Mouse (Mus musculus) forebrain, embryonic 15.5 days (tissue): ENCODE measurements around the gene Parg. TPM values are rescaled to one million over a fixed set of nuclear protein-coding genes. Genes with fewer than 3 reads are reported as not detected.
"Not testable (repeated sequence)": the region's sequence is repeated elsewhere in the genome, so short reads cannot be mapped to it uniquely, and the experiment has no call there.

Experiments
- ATAC-seq: fragments of 200-750 bp; cut with Nextera tagmentation; replicated peaks from 2 replicates; pipeline ENCODE4 v1.8.0; 2017; ENCODE audit warnings: mild to moderate bottlenecking, moderate TSS enrichment, moderate library complexity
- H3K27ac ChIP-seq: fragments of 300-500 bp; sonication (generic); replicated peaks from 2 replicates; pipeline ENCODE4 v1.5.1; 2015; ENCODE audit warnings: mild to moderate bottlenecking, inconsistent platforms
- H3K27me3 ChIP-seq: fragments of 300-500 bp; sonication (generic); 2 replicates; pipeline ENCODE4 v1.6.1; 2015; ENCODE audit warnings: inconsistent platforms
- H3K36me3 ChIP-seq: fragments of 300-500 bp; sonication (generic); 2 replicates; pipeline ENCODE4 v1.6.1; 2015; ENCODE audit warnings: mild to moderate bottlenecking, inconsistent platforms
- H3K4me1 ChIP-seq: fragments of 300-500 bp; sonication (generic); 2 replicates; pipeline ENCODE4 v1.6.1; 2015; ENCODE audit warnings: inconsistent platforms
- H3K4me2 ChIP-seq: fragments of 300-500 bp; sonication (generic); replicated peaks from 2 replicates; pipeline ENCODE4 v1.6.1; 2015; ENCODE audit warnings: mild to moderate bottlenecking, inconsistent platforms
- H3K4me3 ChIP-seq: fragments of 300-500 bp; sonication (generic); 2 replicates; pipeline ENCODE4 v1.5.1; 2015; ENCODE audit warnings: mild to moderate bottlenecking, inconsistent platforms
- H3K9ac ChIP-seq: fragments of 300-500 bp; sonication (generic); replicated peaks from 2 replicates; pipeline ENCODE4 v1.6.1; 2015; ENCODE audit warnings: mild to moderate bottlenecking, inconsistent platforms
- H3K9me3 ChIP-seq: fragments of 300-500 bp; sonication (generic); 2 replicates; pipeline ENCODE4 v1.6.1; 2016; ENCODE audit warnings: inconsistent platforms
- WGBS: fragments of 180-500 bp; shearing (Covaris S2); methylation state at CpG from one replicate; pipeline ENCODE4 v1.1.7; 2015; ENCODE audit warnings: mixed read lengths; 5-methylcytosine and 5-hydroxymethylcytosine counted together
- polyA plus RNA-seq: library from polyadenylated mRNA; unstranded; fragments of >200 nt; fragmentation: Nextera tagmentation; extraction: Ambion mirVana; gene quantifications from 2 replicates; pipeline ENCODE4 v1.2.1, GENCODE M21; 2015

The Parg gene
- polyA plus RNA-seq, 1 experiment from 2014 or later = 41.7 TPM

DNA sequence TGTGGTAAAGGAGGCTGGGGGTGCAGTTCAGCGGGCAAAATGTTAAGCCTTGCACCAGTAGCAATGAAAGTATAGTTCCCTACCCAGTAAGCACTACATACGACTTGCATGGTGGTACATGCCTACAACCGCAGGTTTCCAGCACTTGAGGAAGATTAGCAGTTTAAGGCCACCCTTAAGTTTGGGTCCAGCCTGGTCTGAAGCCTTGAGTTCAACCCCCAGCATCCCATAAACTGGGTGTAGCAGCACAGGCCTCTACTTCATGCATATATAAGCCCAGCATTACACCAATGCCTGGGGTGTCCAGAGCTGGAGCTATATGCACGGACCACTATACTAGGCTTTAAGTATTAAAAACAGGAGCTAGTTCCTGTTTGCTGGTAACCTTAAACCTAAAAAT, 17.9 kb upstream of the Parg start:
- Histone ChIP-seq H3K27ac (no peak overlapping the region), H3K9me3 (no peaks in the 10 kb centered on the region), H3K27me3 (no peaks in the 10 kb centered on the region), H3K4me2 (no peak overlapping the region), H3K4me1 (no peaks in the 10 kb centered on the region), H3K4me3 (no peak overlapping the region), H3K9ac (no peak overlapping the region), H3K36me3 (peaks cover 80% of the 10 kb centered on the region)
- WGBS = 95% methylated on average over 4 of the region's 4 CpGs
- no peak for ATAC-seq

DNA sequence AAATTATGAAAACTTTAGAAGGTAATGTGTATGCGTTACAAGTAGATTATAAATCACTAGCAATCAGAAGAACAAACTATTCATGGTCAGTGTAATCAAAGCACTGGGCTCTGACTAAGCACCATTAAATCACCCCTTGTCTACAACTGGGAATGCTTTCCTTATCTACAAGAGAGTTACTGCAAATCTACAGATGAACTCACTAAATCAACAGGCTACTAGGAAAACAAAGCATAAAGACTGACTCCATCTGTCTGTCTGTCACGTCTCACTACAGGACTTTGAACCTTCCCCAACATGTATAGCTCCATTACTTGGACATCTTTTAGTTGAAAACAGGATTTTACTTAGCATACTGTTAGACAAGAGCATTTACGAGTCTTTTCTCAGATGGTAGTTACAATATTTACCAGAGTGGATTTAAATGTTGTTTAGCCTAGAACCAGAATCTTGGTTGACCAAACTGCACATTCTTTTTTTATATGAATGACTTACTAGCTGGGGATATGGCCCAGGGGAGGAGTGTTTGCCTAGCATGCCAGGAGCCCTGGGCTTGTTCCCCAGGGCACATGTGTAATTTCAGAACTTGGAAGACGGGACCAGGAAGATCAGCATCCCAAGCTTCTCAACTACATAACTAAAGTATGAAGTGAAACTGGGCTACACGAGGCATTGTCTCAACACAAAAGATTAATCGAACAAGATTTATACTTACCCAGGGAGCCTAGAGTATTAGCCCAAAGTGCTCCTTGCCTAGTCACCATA, 10.9 kb upstream of the Parg start:
- peaks cover 70% of the 10 kb centered on the region for H3K36me3 ChIP-seq
- no peak overlapping the region for H3K9ac ChIP-seq
- H3K4me1 ChIP-seq = no peaks in the 10 kb centered on the region
- H3K4me3 ChIP-seq = no peak overlapping the region
- 92% methylated on average over 6 of the region's 6 CpGs for WGBS
- no peak for ATAC-seq
- no peaks in the 10 kb centered on the region for H3K27me3 ChIP-seq
- H3K9me3 ChIP-seq = no peaks in the 10 kb centered on the region
- H3K4me2 ChIP-seq = no peak overlapping the region
- H3K27ac ChIP-seq = no peak overlapping the region

DNA sequence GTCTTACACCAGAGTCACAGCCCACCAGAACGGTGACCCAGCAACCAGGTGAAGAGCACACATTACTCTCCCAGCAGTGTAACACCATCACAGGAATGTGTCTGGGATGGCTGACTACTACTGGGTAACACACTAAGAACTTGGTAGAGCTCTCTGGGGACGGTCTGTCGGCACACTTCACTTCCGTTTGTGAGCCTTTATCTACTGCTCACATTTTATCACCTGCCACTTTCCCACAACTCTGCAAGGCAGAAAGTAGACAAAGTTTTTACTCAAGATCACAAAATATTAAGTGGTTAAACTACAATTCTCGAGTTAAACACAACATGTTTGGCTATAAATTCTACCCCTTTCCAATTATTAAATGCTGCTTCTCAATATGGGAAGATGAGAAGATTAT, 9.8 kb upstream of the Parg start:
- no peaks in the 10 kb centered on the region for H3K4me1 ChIP-seq
- no peak for ATAC-seq
- H3K4me3 ChIP-seq = no peak overlapping the region
- no peaks in the 10 kb centered on the region for H3K27me3 ChIP-seq
- H3K9me3 ChIP-seq = no peaks in the 10 kb centered on the region
- 91% methylated on average over 5 of the region's 5 CpGs for WGBS
- no peak overlapping the region for H3K4me2 ChIP-seq
- H3K27ac ChIP-seq = no peak overlapping the region
- no peak overlapping the region for H3K9ac ChIP-seq
- H3K36me3 ChIP-seq = peaks cover 63% of the 10 kb centered on the region

DNA sequence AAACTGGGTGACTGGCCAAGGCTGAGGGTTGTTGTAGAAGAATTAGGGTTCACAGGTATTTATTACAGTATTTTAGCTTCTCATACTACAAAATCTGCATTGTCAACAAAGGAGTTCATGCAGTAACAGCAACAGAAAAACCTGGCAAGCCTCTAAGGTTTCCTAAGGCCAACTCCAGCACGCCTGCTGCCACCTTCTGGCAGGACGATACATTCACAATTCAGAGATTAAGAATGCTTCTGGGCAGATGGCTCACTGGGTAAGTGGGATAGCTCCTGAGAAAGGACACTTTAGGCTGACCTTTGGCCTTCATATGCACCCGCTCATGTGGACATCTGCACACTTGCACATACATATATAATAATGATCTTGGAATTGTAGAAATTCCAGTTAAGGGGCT, 9.3 kb upstream of the Parg start:
- no peak overlapping the region for H3K27ac ChIP-seq
- no peaks in the 10 kb centered on the region for H3K9me3 ChIP-seq
- no peak overlapping the region for H3K9ac ChIP-seq
- no peak overlapping the region for H3K4me3 ChIP-seq
- peaks cover 63% of the 10 kb centered on the region for H3K36me3 ChIP-seq
- H3K27me3 ChIP-seq = no peaks in the 10 kb centered on the region
- 53% methylated on average over 3 of the region's 3 CpGs for WGBS
- no peaks in the 10 kb centered on the region for H3K4me1 ChIP-seq
- no peak overlapping the region for H3K4me2 ChIP-seq
- ATAC-seq = no peak

DNA sequence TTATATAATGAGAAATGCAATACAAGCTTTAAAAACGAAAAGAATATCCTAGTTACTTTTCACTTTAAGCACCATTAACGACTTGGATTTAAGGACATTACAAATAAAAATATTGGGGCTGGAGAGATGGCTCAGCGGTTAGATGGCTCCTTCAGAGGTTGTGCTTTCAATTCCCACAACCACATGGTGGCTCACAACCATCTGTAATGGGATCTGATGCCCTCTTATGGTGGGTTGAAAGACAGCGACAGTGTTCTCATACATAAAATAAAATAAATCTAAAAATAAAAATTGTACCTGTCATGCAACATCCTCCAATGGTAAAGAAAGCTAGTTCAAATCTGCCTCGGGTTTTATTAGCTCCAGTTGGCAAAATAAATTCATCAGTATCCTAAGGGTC, 8.2 kb upstream of the Parg start:
- 84% methylated on average over 5 of the region's 5 CpGs for WGBS
- not testable (repeated sequence) for H3K4me2 ChIP-seq, ATAC-seq, H3K4me1 ChIP-seq, H3K4me3 ChIP-seq, H3K27me3 ChIP-seq, H3K9me3 ChIP-seq, H3K9ac ChIP-seq, H3K27ac ChIP-seq
- peaks cover 61% of the 10 kb centered on the region for H3K36me3 ChIP-seq

DNA sequence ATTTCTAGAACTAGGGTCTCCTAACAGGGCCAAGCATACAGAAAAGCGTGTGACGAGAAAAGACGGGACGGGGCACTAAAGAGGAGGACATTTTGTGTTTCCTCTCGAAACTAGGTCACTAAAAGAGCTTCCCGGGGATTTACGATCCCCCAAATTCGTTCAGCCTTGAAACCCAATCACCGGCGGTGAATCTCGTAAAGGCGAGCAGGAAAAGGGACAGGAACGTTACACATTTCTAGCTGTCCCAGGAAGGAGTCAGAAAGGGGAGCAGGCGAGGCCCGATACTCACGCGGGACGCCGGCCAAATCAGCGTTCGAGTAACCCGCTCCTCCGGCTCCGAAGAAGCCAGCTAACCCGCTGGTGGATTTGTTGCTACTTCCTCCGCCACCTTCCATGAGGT, 395 bp upstream of the Parg start:
- H3K9me3 ChIP-seq = no peaks in the 10 kb centered on the region
- H3K4me1 ChIP-seq = peaks cover 31% of the 10 kb centered on the region
- ATAC-seq = peak; percentile 36; the same call in 1 of the 2 replicates
- no peaks in the 10 kb centered on the region for H3K27me3 ChIP-seq
- H3K4me3 ChIP-seq = peak overlapping the region; percentile 99
- H3K4me2 ChIP-seq = peak overlapping the region; percentile 64
- under 1% methylated on average over 26 of the region's 26 CpGs for WGBS
- peak overlapping the region; percentile 79; the same call in 1 of the 2 replicates for H3K27ac ChIP-seq
- peak overlapping the region; percentile 99 for H3K9ac ChIP-seq
- peaks cover 28% of the 10 kb centered on the region for H3K36me3 ChIP-seq

DNA sequence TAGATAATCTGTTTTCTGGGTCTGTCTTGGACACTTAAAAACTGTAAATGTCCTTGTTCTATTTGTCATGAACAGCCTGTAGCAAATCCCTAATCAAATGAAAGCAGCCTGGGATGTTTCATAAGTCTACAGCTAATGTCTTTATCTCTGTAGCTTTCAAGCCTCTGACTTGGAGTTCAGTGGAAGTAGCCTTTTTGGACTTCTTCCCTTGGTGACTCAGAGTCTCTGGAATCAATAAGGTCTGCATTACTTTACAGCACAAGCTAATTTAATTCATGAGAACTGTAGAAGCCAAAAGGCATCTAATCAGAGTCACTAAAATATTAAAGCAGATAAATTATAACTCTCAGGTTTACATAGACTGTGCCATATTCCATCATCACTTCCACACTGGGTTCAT, 24.9 kb downstream of the Parg start:
- no peaks in the 10 kb centered on the region for H3K27me3 ChIP-seq
- no peak overlapping the region for H3K27ac ChIP-seq
- H3K9me3 ChIP-seq = no peaks in the 10 kb centered on the region
- no peak overlapping the region for H3K4me2 ChIP-seq
- no peak overlapping the region for H3K4me3 ChIP-seq
- H3K9ac ChIP-seq = no peak overlapping the region
- ATAC-seq = no peak
- H3K4me1 ChIP-seq = no peaks in the 10 kb centered on the region
- H3K36me3 ChIP-seq = peaks cover 5% of the 10 kb centered on the region; the same call in 1 of the 2 replicates

DNA sequence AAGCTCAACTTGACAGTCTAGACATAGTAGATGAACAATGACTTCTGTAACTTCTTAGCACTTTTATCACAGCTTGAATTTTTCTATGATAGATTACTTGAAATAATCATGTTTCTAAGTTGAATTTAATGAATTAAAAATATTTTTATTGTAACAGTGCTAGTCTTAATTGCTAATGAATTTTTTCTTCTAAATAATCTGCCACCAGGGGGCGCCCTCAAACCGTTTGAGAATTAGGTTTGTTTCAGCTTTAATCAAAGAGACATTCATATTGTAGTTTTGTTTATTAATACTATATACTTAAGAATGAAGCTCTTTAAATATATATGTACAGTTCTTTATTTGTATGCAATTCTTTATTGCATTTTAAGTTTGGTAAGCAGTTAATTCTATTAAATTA, 27.2 kb downstream of the Parg start:
- 0% methylated on average over 2 of the region's 2 CpGs for WGBS
- peaks cover 3% of the 10 kb centered on the region; the same call in 1 of the 2 replicates for H3K36me3 ChIP-seq
- no peaks in the 10 kb centered on the region for H3K27me3 ChIP-seq
- H3K4me3 ChIP-seq = no peak overlapping the region
- ATAC-seq = no peak
- no peaks in the 10 kb centered on the region for H3K9me3 ChIP-seq
- no peak overlapping the region for H3K9ac ChIP-seq
- no peaks in the 10 kb centered on the region for H3K4me1 ChIP-seq
- H3K4me2 ChIP-seq = no peak overlapping the region
- no peak overlapping the region for H3K27ac ChIP-seq

DNA sequence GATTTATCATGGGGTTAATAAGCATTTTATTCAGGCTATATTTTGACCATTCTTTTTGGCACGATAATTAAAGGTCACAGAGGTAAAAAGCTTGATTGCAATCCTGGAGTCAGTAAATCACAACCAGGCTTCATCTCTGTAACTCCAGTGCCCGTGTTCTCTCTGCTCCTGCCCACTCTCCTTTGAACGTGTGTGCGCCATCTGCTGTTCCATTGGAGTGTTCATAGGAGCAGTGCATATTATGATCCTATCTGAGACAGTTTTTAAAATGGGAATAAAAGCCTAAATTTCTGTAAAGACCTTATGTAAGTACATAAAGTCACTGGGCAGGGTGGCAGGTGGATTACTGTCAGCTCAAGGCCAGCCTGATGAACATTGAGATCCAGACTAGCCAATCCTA, 40.7 kb downstream of the Parg start:
- 80% methylated on average over 4 of the region's 4 CpGs for WGBS
- H3K9me3 ChIP-seq = no peaks in the 10 kb centered on the region
- no peak overlapping the region for H3K4me2 ChIP-seq
- H3K27ac ChIP-seq = no peak overlapping the region
- peaks cover 22% of the 10 kb centered on the region for H3K36me3 ChIP-seq
- H3K4me1 ChIP-seq = no peaks in the 10 kb centered on the region
- ATAC-seq = no peak
- no peak overlapping the region for H3K4me3 ChIP-seq
- H3K9ac ChIP-seq = no peak overlapping the region
- no peaks in the 10 kb centered on the region for H3K27me3 ChIP-seq

DNA sequence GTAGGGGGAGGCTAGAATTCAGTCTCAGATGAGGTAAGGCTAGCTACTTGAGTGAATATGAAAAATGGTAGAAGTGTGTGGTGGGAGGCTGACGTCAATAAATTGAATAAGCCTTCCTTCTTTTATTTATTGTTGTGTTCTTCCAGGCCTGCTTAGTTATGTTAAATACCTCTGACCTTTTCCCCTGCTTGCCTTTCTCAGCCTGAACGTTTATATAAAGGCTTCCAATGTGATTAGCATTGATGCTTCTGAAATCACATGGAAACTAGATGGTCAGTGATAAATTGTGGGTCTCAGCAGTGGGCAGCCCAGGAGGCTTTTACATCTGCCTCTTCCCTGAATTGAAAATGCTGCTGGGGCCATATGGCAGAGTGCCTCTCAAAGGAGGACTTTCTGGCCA, 44.3 kb downstream of the Parg start:
- H3K4me3 ChIP-seq = no peak overlapping the region
- no peaks in the 10 kb centered on the region for H3K4me1 ChIP-seq
- ATAC-seq = no peak
- H3K27ac ChIP-seq = no peak overlapping the region
- 15% methylated on average over 2 of the region's 2 CpGs for WGBS
- H3K27me3 ChIP-seq = no peaks in the 10 kb centered on the region
- no peak overlapping the region for H3K4me2 ChIP-seq
- peaks cover 10% of the 10 kb centered on the region for H3K36me3 ChIP-seq
- H3K9me3 ChIP-seq = no peaks in the 10 kb centered on the region
- no peak overlapping the region for H3K9ac ChIP-seq

DNA sequence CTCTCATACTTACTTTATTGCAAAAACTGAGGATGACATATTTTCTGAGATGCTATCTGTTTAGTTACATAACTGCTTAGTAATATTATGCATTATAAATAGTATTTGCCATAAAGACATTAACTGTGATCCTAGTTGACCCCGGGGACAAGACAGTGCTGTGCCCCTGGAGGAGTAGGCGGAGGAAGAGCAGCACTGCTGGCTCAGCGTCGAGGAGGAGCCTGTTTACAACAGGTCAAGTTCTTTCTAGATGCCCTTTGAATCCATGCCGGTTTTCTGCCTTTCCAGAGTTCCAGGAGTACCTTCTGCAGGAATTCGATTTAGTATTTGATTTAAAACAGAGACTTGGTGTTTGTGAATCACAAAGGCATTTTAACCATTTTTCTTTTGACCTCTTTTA, 47.9 kb downstream of the Parg start:
- Histone ChIP-seq H3K27me3 (no peaks in the 10 kb centered on the region), H3K4me2 (no peak overlapping the region), H3K36me3 (peaks cover 6% of the 10 kb centered on the region), H3K4me1 (no peaks in the 10 kb centered on the region), H3K4me3 (no peak overlapping the region), H3K9me3 (no peaks in the 10 kb centered on the region), H3K9ac (no peak overlapping the region), H3K27ac (no peak overlapping the region)
- ATAC-seq = no peak
- WGBS = 91% methylated on average over 6 of the region's 6 CpGs

DNA sequence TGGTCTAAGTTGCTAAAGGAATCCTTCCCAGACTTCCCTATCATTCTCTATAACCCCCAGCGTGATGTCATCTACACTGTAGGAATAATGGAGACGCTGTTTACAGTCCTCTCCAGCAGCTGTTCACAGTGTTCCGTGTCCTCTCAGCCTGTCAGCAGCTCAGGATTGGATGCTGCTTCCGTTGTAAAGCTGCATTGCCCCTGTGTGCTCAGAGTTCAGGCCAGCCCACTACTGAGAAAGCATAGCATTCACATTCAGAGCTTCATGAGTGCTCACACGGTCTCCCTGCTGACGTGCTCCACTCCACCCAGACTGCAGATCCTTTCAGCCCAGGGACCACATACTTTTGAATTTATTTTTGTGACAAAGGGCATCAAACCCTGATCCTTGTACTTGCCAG, 59.1 kb downstream of the Parg start:
- Histone ChIP-seq H3K4me1 (no peaks in the 10 kb centered on the region), H3K4me2 (no peak overlapping the region), H3K27ac (no peak overlapping the region), H3K4me3 (no peak overlapping the region), H3K36me3 (peaks cover 32% of the 10 kb centered on the region), H3K27me3 (no peaks in the 10 kb centered on the region), H3K9me3 (no peaks in the 10 kb centered on the region), H3K9ac (no peak overlapping the region)
- ATAC-seq = no peak
- 76% methylated on average over 6 of the region's 6 CpGs for WGBS

DNA sequence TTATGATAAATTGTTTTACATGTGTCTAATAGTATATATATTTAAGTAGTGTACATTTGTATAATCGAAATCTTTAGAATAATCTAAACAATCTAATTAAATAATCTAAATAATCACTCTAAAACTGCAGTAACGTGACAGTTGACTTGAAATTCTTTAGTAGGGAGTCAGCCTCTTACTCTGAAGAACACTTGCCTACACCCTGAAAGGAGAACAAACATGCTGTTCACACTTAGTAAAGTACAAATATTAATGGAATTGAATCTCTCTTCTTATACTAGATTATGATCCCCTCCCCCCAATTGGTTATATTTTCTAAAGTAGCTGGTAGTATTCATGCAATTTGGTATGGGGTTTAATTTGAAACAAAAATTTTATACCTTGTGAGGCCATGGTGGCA, 60.0 kb downstream of the Parg start:
- 92% methylated on average over 2 of the region's 2 CpGs for WGBS
- Histone ChIP-seq H3K4me3 (no peak overlapping the region), H3K9me3 (no peaks in the 10 kb centered on the region), H3K4me1 (no peaks in the 10 kb centered on the region), H3K4me2 (no peak overlapping the region), H3K27ac (no peak overlapping the region), H3K27me3 (no peaks in the 10 kb centered on the region), H3K36me3 (peaks cover 30% of the 10 kb centered on the region), H3K9ac (no peak overlapping the region)
- ATAC-seq = no peak
